Mouse (Mus musculus) megakaryocyte-erythroid progenitor cell, adult 5 weeks (primary cell): Measurements from ENCODE around the gene Cd55. TPM values are rescaled to one million over a fixed set of nuclear protein-coding genes. Genes with fewer than 3 reads are reported as not detected.

Experiments used
- polyA plus RNA-seq: library from polyadenylated mRNA; stranded (reverse); fragments of >175 nt; gene quantifications from 2 replicates; pipeline ENCODE4 v1.2.3, GENCODE M21; 2012

The Cd55 gene
- polyA plus RNA-seq, result 4.1 and 5.1 TPM in 2 replicates

DNA sequence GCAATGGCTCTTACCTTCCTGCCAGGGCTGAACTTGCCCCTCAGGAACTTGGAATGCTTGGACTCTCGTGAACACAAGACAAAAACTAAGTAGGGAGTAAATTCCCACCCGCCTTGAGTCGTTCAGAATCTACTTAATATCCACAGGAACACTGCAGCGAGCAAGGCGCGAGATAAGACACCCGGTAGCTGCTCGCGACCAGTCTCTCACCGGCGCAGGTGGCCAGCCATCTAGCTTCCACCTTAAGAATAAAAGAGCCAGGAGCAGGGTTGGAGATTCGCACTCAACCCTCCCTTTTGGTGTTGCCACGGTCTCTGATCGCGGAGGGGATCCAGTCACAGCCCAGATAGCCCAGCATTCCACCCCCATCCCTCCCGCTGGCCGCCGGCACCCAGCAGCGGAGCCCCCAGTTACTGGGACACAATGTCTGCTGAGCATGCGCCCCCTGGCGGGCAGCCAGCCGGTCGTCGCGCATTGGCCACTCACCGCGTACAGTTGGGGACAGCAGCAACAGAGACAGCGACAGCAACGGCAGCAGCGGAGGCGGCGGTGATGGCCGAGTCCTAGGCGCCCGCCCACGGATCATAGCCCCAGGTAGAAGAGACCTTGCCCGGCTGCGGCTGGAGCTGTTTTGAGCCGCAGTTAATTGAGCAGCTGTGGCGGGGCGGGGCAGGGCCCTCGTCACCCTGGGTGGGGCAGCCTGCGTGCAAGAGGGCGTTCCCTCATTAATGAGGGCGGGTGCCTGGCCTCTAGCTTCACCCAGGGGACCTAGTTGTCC is at the start of gene Cd55:
Gene Cd55, minus strand, starts transcription at position 661 of the 778 bp plus-strand sequence.

DNA sequence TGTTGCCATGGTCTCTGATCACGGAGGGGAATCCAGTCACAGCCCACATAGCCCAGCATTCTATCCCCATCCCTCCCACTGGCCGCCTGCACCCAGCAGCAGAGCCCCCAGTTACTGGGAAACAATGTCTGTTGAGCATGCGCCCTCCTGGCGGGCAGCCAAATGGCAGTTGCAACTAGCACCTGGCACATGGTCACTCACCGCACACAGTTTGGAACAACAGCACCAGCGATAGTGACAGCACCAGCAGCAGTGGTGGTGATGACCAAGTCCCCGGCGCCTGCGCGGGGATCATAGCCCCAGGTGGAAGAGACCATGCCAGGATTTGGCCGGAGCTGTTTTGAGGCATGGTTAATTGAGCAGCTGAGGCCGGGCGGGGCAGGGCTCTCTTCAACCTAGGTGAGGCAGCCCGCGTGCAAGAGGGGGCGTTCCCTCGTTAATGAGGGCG is 39.9 kb downstream of the Cd55 start, which contains the start of gene Cd55b:
Gene Cd55b, minus strand, starts transcription at position 346 of the 448 bp plus-strand sequence.

Other genes starting within 250 kb of the Cd55 start
- not detected in 2 replicates for gene Cd55b, start 39.7 kb downstream of the Cd55 start, polyA plus RNA-seq
- 0.04 TPM in 1 of 2 replicates, not detected in the other for gene Zp3r, start 166.9 kb upstream of the Cd55 start, polyA plus RNA-seq
- not detected in 2 replicates for gene C4bp, start 198.9 kb upstream of the Cd55 start, polyA plus RNA-seq